In genomic region chr11:88318850-88319249, GRCm38 (mm10) we compare ENCODE assay signal across 22 mouse cellular contexts. TPM values are rescaled to one million over a fixed set of nuclear protein-coding genes. Genes with fewer than 3 reads are reported as not detected.
DNase-seq lines count a peak whose midpoint lies in the region; ATAC-seq lines count a peak whose summit lies in the region.
"Had no signal": no experiment of that assay in that cellular context is flagged by ENCODE, and none has a peak within 500 bp of the region (broad histone marks: within the 10 kb centered on the region; RNA-seq: fewer than 3 reads in every experiment).

No protein-coding gene starts in this region.

- no peak overlapping the region for H3K4me2 ChIP-seq in heart, embryonic 11.5 days
- no peak overlapping the region for H3K4me2 ChIP-seq in hindbrain, embryonic 13.5 days
- H3K4me2 ChIP-seq in hindbrain, embryonic 11.5 days (replicated peaks; ENCODE audit: low read depth, low read length) = no peak overlapping the region
- H3K4me2 ChIP-seq: forebrain, embryonic 15.5 days; heart, embryonic 15.5 days had no signal

- no peaks in the 10 kb centered on the region for H3K9me3 ChIP-seq in heart, embryonic 11.5 days (replicated peaks; ENCODE audit: control insufficient read depth, low read length)
- no peaks in the 10 kb centered on the region for H3K9me3 ChIP-seq in hindbrain, embryonic 13.5 days
- no peaks in the 10 kb centered on the region for H3K9me3 ChIP-seq in hindbrain, embryonic 11.5 days (ENCODE audit: control insufficient read depth, low read length)
- H3K9me3 ChIP-seq: embryonic facial prominence, embryonic 10.5 days; forebrain, embryonic 15.5 days; heart, embryonic 10.5 days; heart, embryonic 15.5 days had no signal

- no peak for ATAC-seq in heart, embryonic 11.5 days (replicated peaks; ENCODE audit: insufficient number of reproducible peaks, low FRiP score, low TSS enrichment)
- no peak for ATAC-seq in hindbrain, embryonic 13.5 days (ENCODE audit: low FRiP score)
- ATAC-seq in hindbrain, embryonic 11.5 days (ENCODE audit: low FRiP score) = no peak
- ATAC-seq: forebrain, embryonic 15.5 days; hindbrain, postnatal 0 days had no signal

- no peaks in the 10 kb centered on the region for H3K36me3 ChIP-seq in heart, embryonic 11.5 days (ENCODE audit: control insufficient read depth, insufficient read depth, low read length)
- H3K36me3 ChIP-seq in hindbrain, embryonic 13.5 days = no peaks in the 10 kb centered on the region
- H3K36me3 ChIP-seq in hindbrain, embryonic 11.5 days (ENCODE audit: control insufficient read depth, insufficient read depth, low read length) = no peaks in the 10 kb centered on the region
- H3K36me3 ChIP-seq: embryonic facial prominence, embryonic 10.5 days; forebrain, embryonic 15.5 days; heart, embryonic 15.5 days had no signal

- WGBS in heart, embryonic 11.5 days (ENCODE audit: insufficient replicate concordance) = 65% methylated on average over 5 of the region's 5 CpGs
- 71% methylated on average over 5 of the region's 5 CpGs for WGBS in hindbrain, embryonic 13.5 days
- 72% methylated on average over 5 of the region's 5 CpGs for WGBS in hindbrain, embryonic 11.5 days

- no peaks in the 10 kb centered on the region for H3K27me3 ChIP-seq in heart, embryonic 11.5 days (ENCODE audit: control insufficient read depth, insufficient read depth, low read length)
- H3K27me3 ChIP-seq in hindbrain, embryonic 13.5 days = no peaks in the 10 kb centered on the region
- no peaks in the 10 kb centered on the region for H3K27me3 ChIP-seq in hindbrain, embryonic 11.5 days (ENCODE audit: control insufficient read depth, insufficient read depth, low read length)
- H3K27me3 ChIP-seq: forebrain, embryonic 15.5 days; heart, embryonic 15.5 days had no signal

- intact Hi-C loops in heart, postnatal 10 days (cut with DNase I) = loop anchor here (1.0 kb wide), 1 partner anchor 53 kb away; no protein-coding TSS in a partner anchor

- peaks cover 26% of the 10 kb centered on the region for H3K4me1 ChIP-seq in heart, embryonic 11.5 days (ENCODE audit: control insufficient read depth, insufficient read depth, low read length)
- peaks cover 35% of the 10 kb centered on the region for H3K4me1 ChIP-seq in hindbrain, embryonic 13.5 days (replicated peaks)
- H3K4me1 ChIP-seq in hindbrain, embryonic 11.5 days (replicated peaks; ENCODE audit: control insufficient read depth, insufficient read depth, low read length) = peaks cover 4% of the 10 kb centered on the region; the same call in 1 of the 2 replicates

- DNase-seq in adrenal gland, postnatal 14 days = peak; percentile 48
- DNase-seq in adrenal gland, postnatal 4 days (ENCODE audit: low spot score in 2 of 2) = no peak
- DNase-seq in heart, postnatal 10 days = peak; percentile 49 to 53
- DNase-seq in hindbrain, embryonic 11.5 days (ENCODE audit: low spot score) = no peak
- DNase-seq: cerebellum, adult 2 months; cerebellum, postnatal 10 days; gastrocnemius, postnatal 36 days; kidney, adult 11 months; kidney, adult 9 months had no signal

- no peak overlapping the region for H3K27ac ChIP-seq in heart, embryonic 11.5 days (ENCODE audit: low read depth, low read length)
- H3K27ac ChIP-seq in hindbrain, embryonic 13.5 days = peak overlapping the region; percentile 46; the same call in 1 of the 2 replicates
- H3K27ac ChIP-seq in hindbrain, embryonic 11.5 days (ENCODE audit: low read depth, low read length) = no peak overlapping the region
- H3K27ac ChIP-seq: embryonic facial prominence, embryonic 10.5 days; forebrain, embryonic 15.5 days; heart, embryonic 15.5 days; hindbrain, postnatal 0 days; kidney, postnatal 0 days had no signal

- no peak overlapping the region for H3K4me3 ChIP-seq in heart, embryonic 11.5 days (ENCODE audit: low read depth, low read length)
- H3K4me3 ChIP-seq in hindbrain, embryonic 13.5 days = no peak overlapping the region
- no peak overlapping the region for H3K4me3 ChIP-seq in hindbrain, embryonic 11.5 days (ENCODE audit: low read depth, low read length)
- H3K4me3 ChIP-seq: embryonic facial prominence, embryonic 10.5 days; forebrain, embryonic 15.5 days; heart, embryonic 10.5 days; heart, embryonic 15.5 days had no signal

- H3K9ac ChIP-seq in heart, embryonic 11.5 days (ENCODE audit: low read depth, low read length) = no peak overlapping the region
- no peak overlapping the region for H3K9ac ChIP-seq in hindbrain, embryonic 13.5 days
- no peak overlapping the region for H3K9ac ChIP-seq in hindbrain, embryonic 11.5 days (ENCODE audit: low read depth, low read length)
- H3K9ac ChIP-seq: forebrain, embryonic 15.5 days; heart, embryonic 15.5 days had no signal

RNA-seq across cellular contexts. Expression of gene Ccdc182, which starts 25.0 kb away (rescaled TPM):
- not detected in 2 replicates for total RNA-seq in adrenal gland, postnatal 14 days (2021)
- not detected for total RNA-seq in adrenal gland, postnatal 4 days (2021)
- not detected for total RNA-seq in heart, postnatal 10 days (2021)
- not detected in 2 replicates for polyA plus RNA-seq in heart, embryonic 11.5 days (2014; fragmentation: Nextera tagmentation; extraction: Ambion mirVana)
- polyA plus RNA-seq in hindbrain, embryonic 13.5 days (2015; fragmentation: Nextera tagmentation; extraction: Ambion mirVana) = 1.3 and 1.7 TPM in 2 replicates
- polyA plus RNA-seq in hindbrain, embryonic 11.5 days (2014; fragmentation: Nextera tagmentation; extraction: Ambion mirVana) = 9.8 and 10.0 TPM in 2 replicates
- total RNA-seq: ES-E14; gastrocnemius, postnatal 36 days; heart, adult 18-20 months; heart, postnatal 25 days; hindbrain, postnatal 0 days had no signal
- polyA plus RNA-seq: embryonic facial prominence, embryonic 14.5 days; heart, embryonic 15.5 days; hindbrain, postnatal 0 days; intestine, embryonic 14.5 days had no signal

Comparison
In these comparisons a context has a peak if more than half of its experiments do, and no peak if none do; other contexts are left out.
1. DNase-seq: peak in adrenal gland, postnatal 14 days (single experiment) and heart, postnatal 10 days (2 of 2); none in adrenal gland, postnatal 4 days (0 of 2) and hindbrain, embryonic 11.5 days (single experiment).